Mouse (Mus musculus) liver, embryonic 13.5 days (tissue): Measurements from ENCODE around the gene Tdrd5. TPM values are rescaled to one million over a fixed set of nuclear protein-coding genes. Genes with fewer than 3 reads are reported as not detected.
A peak's percentile ranks its signal among the peaks of the same experiment; 100 is the strongest.

ENCODE experiments used
- ATAC-seq: fragments of 200-750 bp; cut with Nextera tagmentation; 2 replicates; pipeline ENCODE4 v1.8.0; 2017; ENCODE audit warnings: low read depth, mild to moderate bottlenecking, moderate number of reproducible peaks, moderate library complexity
- DNase-seq: peaks from one replicate; pipeline ENCODE4 v3.0.0; 2022
- H3K27ac ChIP-seq: fragments of 300-500 bp; sonication (generic); 2 replicates; pipeline ENCODE4 v1.5.1; 2015; ENCODE audit warnings: moderate library complexity, mild to moderate bottlenecking, inconsistent platforms
- H3K27me3 ChIP-seq: fragments of 300-500 bp; sonication (generic); 2 replicates; pipeline ENCODE4 v1.6.1; 2015; ENCODE audit warnings: mild to moderate bottlenecking, inconsistent platforms
- H3K36me3 ChIP-seq: fragments of 300-500 bp; sonication (generic); 2 replicates; pipeline ENCODE4 v1.6.1; 2015; ENCODE audit warnings: mild to moderate bottlenecking, inconsistent platforms
- H3K4me1 ChIP-seq: fragments of 300-500 bp; sonication (generic); replicated peaks from 2 replicates; pipeline ENCODE4 v1.6.1; 2015; ENCODE audit warnings: inconsistent platforms
- H3K4me2 ChIP-seq: fragments of 300-500 bp; sonication (generic); 2 replicates; pipeline ENCODE4 v1.6.1; 2015; ENCODE audit warnings: inconsistent platforms, mild to moderate bottlenecking, moderate library complexity
- H3K4me3 ChIP-seq: fragments of 300-500 bp; sonication (generic); replicated peaks from 2 replicates; pipeline ENCODE4 v1.5.1; 2015; ENCODE audit warnings: mild to moderate bottlenecking, inconsistent platforms
- H3K9ac ChIP-seq: fragments of 300-500 bp; sonication (generic); 2 replicates; pipeline ENCODE4 v1.6.1; 2015; ENCODE audit warnings: mild to moderate bottlenecking, inconsistent platforms
- H3K9me3 ChIP-seq: fragments of 300-500 bp; sonication (generic); replicated peaks from 2 replicates; pipeline ENCODE4 v1.6.1; 2016; ENCODE audit warnings: inconsistent platforms
- WGBS: fragments of 180-500 bp; shearing (Covaris S2); methylation state at CpG from one replicate; pipeline ENCODE4 v1.1.7; 2015; ENCODE audit not compliant: insufficient replicate concordance; 5-methylcytosine and 5-hydroxymethylcytosine counted together
- polyA plus RNA-seq: library from polyadenylated mRNA; unstranded; fragments of >200 nt; fragmentation: Nextera tagmentation; extraction: Ambion mirVana; gene quantifications from 2 replicates; pipeline ENCODE4 v1.2.1, GENCODE M21; 2015

The Tdrd5 gene
- polyA plus RNA-seq, 1 experiment from 2014 or later = 0.07 TPM

- Histone ChIP-seq H3K4me1 (peaks cover 95% of the 10 kb centered on the region), H3K4me2 (no peak overlapping the region), H3K9ac (0 out of 2 replicates have a peak overlapping the region, but pooled peaks have one; percentile 59), H3K36me3 (no peaks in the 10 kb centered on the region; the same call in 1 of the 2 replicates), H3K27ac (peak overlapping the region; percentile 94), H3K4me3 (no peak overlapping the region), H3K9me3 (no peaks in the 10 kb centered on the region), H3K27me3 (no peaks in the 10 kb centered on the region)
- DNase-seq (no peak), ATAC-seq (no peak)
- WGBS = 80% methylated on average over 2 of the region's 2 CpGs
Measured at GRCm38 (mm10) chr1:156218573-156218972, 84.9 kb downstream of the Tdrd5 start.

DNA sequence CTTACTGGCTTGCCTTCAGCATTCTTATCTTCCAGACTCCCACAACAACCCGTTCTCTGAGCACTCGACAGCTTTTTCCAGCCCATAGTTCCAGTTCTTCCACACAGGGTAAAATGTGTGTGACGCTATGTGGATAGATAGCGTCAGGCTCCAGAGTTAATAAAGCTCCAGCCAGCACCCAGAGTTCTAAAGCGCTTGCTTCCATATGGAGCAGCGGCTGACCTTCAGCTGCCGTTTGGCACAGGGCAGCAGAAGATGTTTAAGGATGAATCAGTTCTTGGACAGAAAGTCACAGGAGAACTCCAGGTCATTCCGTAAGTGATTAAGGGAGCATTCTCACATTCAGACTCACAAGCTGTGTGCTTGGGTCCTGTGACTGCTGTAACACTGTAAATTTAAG lies 85.5 kb downstream of the Tdrd5 start:
- peak overlapping the region; percentile 59 for H3K9ac ChIP-seq
- DNase-seq (no peak), ATAC-seq (no peak)
- H3K4me2 ChIP-seq = peak overlapping the region; percentile 60
- no peak overlapping the region for H3K4me3 ChIP-seq
- H3K9me3 ChIP-seq = no peaks in the 10 kb centered on the region
- H3K27ac ChIP-seq = peak overlapping the region; percentile 94
- H3K36me3 ChIP-seq = no peaks in the 10 kb centered on the region; the same call in 1 of the 2 replicates
- H3K4me1 ChIP-seq = peaks cover 95% of the 10 kb centered on the region
- WGBS = 68% methylated on average over 8 of the region's 8 CpGs
- H3K27me3 ChIP-seq = no peaks in the 10 kb centered on the region

DNA sequence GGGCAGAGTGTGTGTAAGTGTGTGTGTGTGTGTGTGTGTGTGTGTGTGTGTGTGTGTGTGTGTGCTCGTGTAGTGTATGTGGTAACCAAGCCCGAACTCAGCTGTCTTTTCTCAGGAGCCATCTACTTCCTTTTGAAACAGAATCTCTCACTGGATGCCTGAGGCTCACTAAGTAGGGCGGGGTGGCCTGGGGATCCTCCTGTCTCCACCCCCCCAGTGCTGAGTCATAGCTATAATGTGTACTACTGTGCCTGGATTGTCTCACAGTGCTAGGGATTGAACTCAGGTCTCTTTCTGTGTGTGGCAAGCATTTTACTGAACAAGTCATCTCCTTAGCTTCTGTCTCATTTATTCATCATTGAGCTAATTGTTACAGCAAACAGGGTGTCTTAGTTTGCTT lies 86.1 kb downstream of the Tdrd5 start:
- H3K9ac ChIP-seq = peak overlapping the region; percentile 59
- peak overlapping the region; percentile 10; the same call in 1 of the 2 replicates for H3K4me3 ChIP-seq
- peak overlapping the region; percentile 60 for H3K4me2 ChIP-seq
- no peaks in the 10 kb centered on the region for H3K27me3 ChIP-seq
- DNase-seq (peak; percentile 86), ATAC-seq (peak; percentile 88)
- no peaks in the 10 kb centered on the region; the same call in 1 of the 2 replicates for H3K36me3 ChIP-seq
- 2% methylated on average over 3 of the region's 3 CpGs for WGBS
- peaks cover 95% of the 10 kb centered on the region for H3K4me1 ChIP-seq
- H3K27ac ChIP-seq = peak overlapping the region; percentile 94
- H3K9me3 ChIP-seq = no peaks in the 10 kb centered on the region

- Histone ChIP-seq H3K27me3 (no peaks in the 10 kb centered on the region), H3K36me3 (no peaks in the 10 kb centered on the region; the same call in 1 of the 2 replicates), H3K27ac (peak overlapping the region; percentile 94), H3K4me2 (peak overlapping the region; percentile 60), H3K4me3 (no peak overlapping the region), H3K9me3 (no peaks in the 10 kb centered on the region), H3K4me1 (peaks cover 95% of the 10 kb centered on the region), H3K9ac (peak overlapping the region; percentile 59)
- 54% methylated on average over 4 of the region's 4 CpGs for WGBS
- ATAC-seq (no peak), DNase-seq (no peak)
Measured at GRCm38 (mm10) chr1:156216249-156216648, 87.2 kb downstream of the Tdrd5 start.

DNA sequence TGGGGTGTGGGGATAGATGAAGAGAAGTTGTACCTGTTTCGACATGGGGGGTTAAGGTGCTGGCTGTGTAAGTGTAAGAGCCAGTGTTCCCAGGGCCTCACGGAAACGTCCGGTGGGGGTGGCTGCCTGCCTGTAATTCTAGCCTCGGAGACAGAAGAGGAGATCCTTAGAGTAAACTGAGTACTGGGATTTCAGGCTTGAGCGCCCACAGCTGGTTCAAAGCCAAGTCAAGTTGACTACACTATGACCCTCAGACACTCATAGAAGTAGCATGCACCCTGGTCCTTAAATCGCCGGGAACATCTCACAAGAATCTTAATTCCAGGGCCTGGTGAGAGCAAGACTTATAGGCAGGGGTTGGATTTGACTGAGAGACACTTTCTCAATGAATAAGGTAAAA lies 88.8 kb downstream of the Tdrd5 start:
- ATAC-seq = no peak
- no peak for DNase-seq
- Histone ChIP-seq H3K27me3 (0 out of 2 replicates have a peak, but pooled peaks cover 4% of the 10 kb centered on the region), H3K36me3 (no peaks in the 10 kb centered on the region; the same call in 1 of the 2 replicates), H3K4me3 (0 out of 2 replicates have a peak overlapping the region, but pooled peaks have one; percentile 51), H3K4me2 (peak overlapping the region; percentile 66), H3K4me1 (peaks cover 87% of the 10 kb centered on the region), H3K9ac (peak overlapping the region; percentile 69; the same call in 1 of the 2 replicates), H3K27ac (peak overlapping the region; percentile 48), H3K9me3 (no peaks in the 10 kb centered on the region)
- 87% methylated on average over 8 of the region's 8 CpGs for WGBS

DNA sequence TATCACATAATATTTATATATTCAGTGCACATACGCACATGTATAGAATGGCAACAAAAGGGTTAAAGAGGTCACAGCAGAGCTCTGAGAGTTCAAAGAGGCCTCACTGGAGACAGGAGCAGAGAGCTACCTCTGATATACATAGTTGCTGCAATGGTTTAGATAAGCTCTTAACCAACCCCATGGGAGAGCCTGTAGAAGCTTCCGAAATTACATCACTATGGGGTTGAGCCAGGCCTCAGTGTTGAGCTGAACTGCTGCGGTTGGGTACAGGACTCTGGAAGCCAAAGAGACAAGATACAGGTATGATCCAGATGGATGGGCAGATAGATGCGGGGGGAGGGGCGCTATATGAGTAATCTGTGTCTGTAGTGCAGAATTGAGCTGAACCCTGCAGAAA lies 90.5 kb downstream of the Tdrd5 start:
- Histone ChIP-seq H3K4me1 (peaks cover 72% of the 10 kb centered on the region), H3K27me3 (peaks cover 13% of the 10 kb centered on the region), H3K9ac (peak overlapping the region; percentile 69), H3K9me3 (no peaks in the 10 kb centered on the region), H3K27ac (peak overlapping the region; percentile 88), H3K4me3 (peak overlapping the region; percentile 51), H3K36me3 (no peaks in the 10 kb centered on the region), H3K4me2 (peak overlapping the region; percentile 66)
- DNase-seq = peak; percentile 75
- WGBS = 28% methylated on average over 5 of the region's 5 CpGs
- peak; percentile 93 for ATAC-seq

DNA sequence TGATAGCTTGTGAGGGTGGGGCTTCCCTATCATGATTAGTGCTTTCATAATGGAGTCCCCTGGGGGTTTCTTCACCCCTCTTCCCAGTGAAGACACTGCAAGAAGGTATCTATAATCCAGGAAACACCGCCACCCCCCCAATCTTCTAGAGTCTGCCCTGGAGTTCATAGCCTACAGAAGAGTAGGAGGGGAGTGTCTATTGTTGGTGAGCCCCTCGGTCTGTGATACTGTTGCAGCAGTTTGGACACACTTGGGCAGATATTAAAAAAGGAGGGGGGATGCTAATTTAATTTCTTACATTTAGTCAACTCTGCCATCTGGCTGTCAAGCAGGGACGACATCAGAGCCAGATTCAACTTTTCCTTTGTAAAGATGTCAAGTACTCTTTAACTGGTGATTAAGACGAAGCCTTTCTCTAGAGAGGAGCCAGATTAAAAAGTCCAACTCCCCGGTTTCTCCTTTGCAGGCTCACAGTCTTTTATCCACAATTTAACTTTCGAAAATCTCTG lies 91.6 kb downstream of the Tdrd5 start:
- Histone ChIP-seq H3K27me3 (peaks cover 24% of the 10 kb centered on the region), H3K4me3 (no peak overlapping the region), H3K36me3 (no peaks in the 10 kb centered on the region), H3K4me2 (no peak overlapping the region), H3K4me1 (peaks cover 61% of the 10 kb centered on the region), H3K27ac (peak overlapping the region; percentile 3; the same call in 1 of the 2 replicates), H3K9ac (no peak overlapping the region), H3K9me3 (no peaks in the 10 kb centered on the region)
- ATAC-seq (no peak), DNase-seq (no peak)
- 65% methylated on average over 6 of the region's 6 CpGs for WGBS

Other genes with a start within 250 kb of the Tdrd5 start
- 0.06 TPM in 2 replicates for gene Fam163a, start 98.6 kb downstream of the Tdrd5 start, polyA plus RNA-seq
- not detected in 2 replicates for gene Nphs2, start 7.1 kb upstream of the Tdrd5 start, polyA plus RNA-seq
- 748 and 750 TPM in 2 replicates for gene Gm2000, start 62.4 kb upstream of the Tdrd5 start, polyA plus RNA-seq
- 0.09 TPM in 1 of 2 replicates, not detected in the other for gene Axdnd1, start 117.5 kb upstream of the Tdrd5 start, polyA plus RNA-seq
- gene Soat1, start 170.7 kb upstream of the Tdrd5 start, polyA plus RNA-seq = 16.1 and 18.3 TPM in 2 replicates
- gene Gm10031, start 220.3 kb upstream of the Tdrd5 start, polyA plus RNA-seq = 0.30 and 0.51 TPM in 2 replicates